Mouse (Mus musculus): ENCODE data around the gene Ghr. TPM values are rescaled to one million over a fixed set of nuclear protein-coding genes. Genes with fewer than 3 reads are reported as not detected.

Gene Ghr
- polyA plus RNA-seq, 1 experiment from 2014 or later = 8.1 TPM

- H3K4me2 ChIP-seq (ENCODE audit: low read depth, low read length, severe bottlenecking) = no peak overlapping the region
- WGBS = 77% methylated on average over 7 of the region's 7 CpGs
- no peak overlapping the region for H3K27ac ChIP-seq (ENCODE audit: low read depth, low read length)
- H3K4me3 ChIP-seq (ENCODE audit: low read depth, low read length) = no peak overlapping the region
- no peaks in the 10 kb centered on the region for H3K36me3 ChIP-seq (ENCODE audit: control insufficient read depth, insufficient read depth, low read length)
- DNase-seq (ENCODE audit: low spot score) (no peak), ATAC-seq (replicated peaks; ENCODE audit: low FRiP score) (no peak)
- H3K9me3 ChIP-seq (ENCODE audit: control insufficient read depth, low read length) = no peaks in the 10 kb centered on the region
- no peak overlapping the region for H3K9ac ChIP-seq (ENCODE audit: low read length)
- H3K27me3 ChIP-seq (ENCODE audit: control insufficient read depth, insufficient read depth, low read length) = no peaks in the 10 kb centered on the region
- H3K4me1 ChIP-seq (replicated peaks; ENCODE audit: control insufficient read depth, insufficient read depth, low read length) = no peaks in the 10 kb centered on the region
Observed at GRCm38 (mm10) chr15:3563929-3564516, 19.3 kb downstream of the Ghr start.

- Histone ChIP-seq H3K9me3 (ENCODE audit: control insufficient read depth, low read length) (no peaks in the 10 kb centered on the region), H3K4me3 (ENCODE audit: low read depth, low read length) (no peak overlapping the region), H3K9ac (ENCODE audit: low read length) (no peak overlapping the region), H3K36me3 (ENCODE audit: control insufficient read depth, insufficient read depth, low read length) (no peaks in the 10 kb centered on the region), H3K4me2 (ENCODE audit: low read depth, low read length, severe bottlenecking) (no peak overlapping the region), H3K4me1 (replicated peaks; ENCODE audit: control insufficient read depth, insufficient read depth, low read length) (no peaks in the 10 kb centered on the region), H3K27ac (ENCODE audit: low read depth, low read length) (no peak overlapping the region), H3K27me3 (ENCODE audit: control insufficient read depth, insufficient read depth, low read length) (no peaks in the 10 kb centered on the region)
- ATAC-seq (replicated peaks; ENCODE audit: low FRiP score) (no peak), DNase-seq (ENCODE audit: low spot score) (no peak)
- 82% methylated on average over 1 of the region's 1 CpGs for WGBS
Observed at GRCm38 (mm10) chr15:3563473-3563872, 19.8 kb downstream of the Ghr start.

GRCm38 (mm10) chr15:3558524-3558923, 24.8 kb downstream of the Ghr start:
- no peak for ATAC-seq (replicated peaks; ENCODE audit: low FRiP score)
- 89% methylated on average over 3 of the region's 3 CpGs for WGBS

GRCm38 (mm10) chr15:3544289-3544688, 39.0 kb downstream of the Ghr start:
- Histone ChIP-seq H3K36me3 (ENCODE audit: control insufficient read depth, insufficient read depth, low read length) (no peaks in the 10 kb centered on the region), H3K27ac (ENCODE audit: low read depth, low read length) (no peak overlapping the region), H3K9me3 (ENCODE audit: control insufficient read depth, low read length) (no peaks in the 10 kb centered on the region), H3K4me1 (replicated peaks; ENCODE audit: control insufficient read depth, insufficient read depth, low read length) (no peaks in the 10 kb centered on the region), H3K4me3 (ENCODE audit: low read depth, low read length) (no peak overlapping the region), H3K4me2 (ENCODE audit: low read depth, low read length, severe bottlenecking) (no peak overlapping the region), H3K9ac (ENCODE audit: low read length) (no peak overlapping the region), H3K27me3 (ENCODE audit: control insufficient read depth, insufficient read depth, low read length) (no peaks in the 10 kb centered on the region)
- WGBS = 79% methylated on average over 2 of the region's 2 CpGs
- ATAC-seq (replicated peaks; ENCODE audit: low FRiP score) = no peak
- no peak for DNase-seq (ENCODE audit: low spot score)

More at GRCm38 (mm10) chr15:3558524-3558923, 24.8 kb downstream of the Ghr start:
- H3K27ac ChIP-seq (ENCODE audit: low read depth, low read length) = no peak overlapping the region
- no peaks in the 10 kb centered on the region for H3K4me1 ChIP-seq (replicated peaks; ENCODE audit: control insufficient read depth, insufficient read depth, low read length)
- H3K36me3 ChIP-seq (ENCODE audit: control insufficient read depth, insufficient read depth, low read length) = no peaks in the 10 kb centered on the region
- H3K4me2 ChIP-seq (ENCODE audit: low read depth, low read length, severe bottlenecking) = no peak overlapping the region
- no peak overlapping the region for H3K9ac ChIP-seq (ENCODE audit: low read length)
- no peaks in the 10 kb centered on the region for H3K9me3 ChIP-seq (ENCODE audit: control insufficient read depth, low read length)
- no peaks in the 10 kb centered on the region for H3K27me3 ChIP-seq (ENCODE audit: control insufficient read depth, insufficient read depth, low read length)
- H3K4me3 ChIP-seq (ENCODE audit: low read depth, low read length) = no peak overlapping the region
- no peak for DNase-seq (ENCODE audit: low spot score)

- Histone ChIP-seq H3K27ac (ENCODE audit: low read depth, low read length) (no peak overlapping the region), H3K36me3 (ENCODE audit: control insufficient read depth, insufficient read depth, low read length) (no peaks in the 10 kb centered on the region), H3K9me3 (ENCODE audit: control insufficient read depth, low read length) (no peaks in the 10 kb centered on the region), H3K9ac (ENCODE audit: low read length) (no peak overlapping the region), H3K4me2 (ENCODE audit: low read depth, low read length, severe bottlenecking) (no peak overlapping the region), H3K27me3 (ENCODE audit: control insufficient read depth, insufficient read depth, low read length) (no peaks in the 10 kb centered on the region), H3K4me3 (ENCODE audit: low read depth, low read length) (no peak overlapping the region), H3K4me1 (replicated peaks; ENCODE audit: control insufficient read depth, insufficient read depth, low read length) (no peaks in the 10 kb centered on the region)
- ATAC-seq (replicated peaks; ENCODE audit: low FRiP score) = no peak
- no peak for DNase-seq (ENCODE audit: low spot score)
- WGBS = 87% methylated on average over 3 of the region's 3 CpGs
Observed at GRCm38 (mm10) chr15:3536309-3536900, 46.9 kb downstream of the Ghr start.

GRCm38 (mm10) chr15:3514027-3514426, 69.3 kb downstream of the Ghr start:
- Histone ChIP-seq H3K27me3 (ENCODE audit: control insufficient read depth, insufficient read depth, low read length) (no peaks in the 10 kb centered on the region), H3K9me3 (ENCODE audit: control insufficient read depth, low read length) (no peaks in the 10 kb centered on the region), H3K9ac (ENCODE audit: low read length) (no peak overlapping the region), H3K27ac (ENCODE audit: low read depth, low read length) (no peak overlapping the region), H3K4me3 (ENCODE audit: low read depth, low read length) (no peak overlapping the region), H3K4me2 (ENCODE audit: low read depth, low read length, severe bottlenecking) (no peak overlapping the region), H3K4me1 (replicated peaks; ENCODE audit: control insufficient read depth, insufficient read depth, low read length) (no peaks in the 10 kb centered on the region), H3K36me3 (ENCODE audit: control insufficient read depth, insufficient read depth, low read length) (no peaks in the 10 kb centered on the region)
- no peak for ATAC-seq (replicated peaks; ENCODE audit: low FRiP score)
- no peak for DNase-seq (ENCODE audit: low spot score)
- 86% methylated on average over 1 of the region's 1 CpGs for WGBS

- Histone ChIP-seq H3K36me3 (ENCODE audit: control insufficient read depth, insufficient read depth, low read length) (no peaks in the 10 kb centered on the region), H3K27ac (ENCODE audit: low read depth, low read length) (no peak overlapping the region), H3K27me3 (ENCODE audit: control insufficient read depth, insufficient read depth, low read length) (no peaks in the 10 kb centered on the region), H3K4me3 (ENCODE audit: low read depth, low read length) (no peak overlapping the region), H3K4me2 (ENCODE audit: low read depth, low read length, severe bottlenecking) (no peak overlapping the region), H3K9me3 (ENCODE audit: control insufficient read depth, low read length) (no peaks in the 10 kb centered on the region), H3K9ac (ENCODE audit: low read length) (no peak overlapping the region), H3K4me1 (replicated peaks; ENCODE audit: control insufficient read depth, insufficient read depth, low read length) (no peaks in the 10 kb centered on the region)
- ATAC-seq (replicated peaks; ENCODE audit: low FRiP score) (no peak), DNase-seq (ENCODE audit: low spot score) (no peak)
- 90% methylated on average over 1 of the region's 1 CpGs for WGBS
Observed at GRCm38 (mm10) chr15:3512380-3512779, 70.9 kb downstream of the Ghr start.

- WGBS = 84% methylated on average over 2 of the region's 2 CpGs
- DNase-seq (ENCODE audit: low spot score) = no peak
- H3K9me3 ChIP-seq (ENCODE audit: control insufficient read depth, low read length) = no peaks in the 10 kb centered on the region
Observed at GRCm38 (mm10) chr15:3511639-3512171, 71.6 kb downstream of the Ghr start.

GRCm38 (mm10) chr15:3509089-3509488, 74.2 kb downstream of the Ghr start:
- WGBS = 57% methylated on average over 3 of the region's 3 CpGs
- no peak overlapping the region for H3K4me2 ChIP-seq (ENCODE audit: low read depth, low read length, severe bottlenecking)
- H3K9ac ChIP-seq (ENCODE audit: low read length) = no peak overlapping the region
- H3K4me3 ChIP-seq (ENCODE audit: low read depth, low read length) = no peak overlapping the region
- H3K4me1 ChIP-seq (replicated peaks; ENCODE audit: control insufficient read depth, insufficient read depth, low read length) = no peaks in the 10 kb centered on the region
- ATAC-seq (replicated peaks; ENCODE audit: low FRiP score) = no peak
- no peak overlapping the region for H3K27ac ChIP-seq (ENCODE audit: low read depth, low read length)
- no peak for DNase-seq (ENCODE audit: low spot score)
- no peaks in the 10 kb centered on the region for H3K9me3 ChIP-seq (ENCODE audit: control insufficient read depth, low read length)
- no peaks in the 10 kb centered on the region for H3K27me3 ChIP-seq (ENCODE audit: control insufficient read depth, insufficient read depth, low read length)
- H3K36me3 ChIP-seq (ENCODE audit: control insufficient read depth, insufficient read depth, low read length) = no peaks in the 10 kb centered on the region

More at GRCm38 (mm10) chr15:3511639-3512171, 71.6 kb downstream of the Ghr start:
- Histone ChIP-seq H3K4me1 (replicated peaks; ENCODE audit: control insufficient read depth, insufficient read depth, low read length) (no peaks in the 10 kb centered on the region), H3K4me3 (ENCODE audit: low read depth, low read length) (no peak overlapping the region), H3K4me2 (ENCODE audit: low read depth, low read length, severe bottlenecking) (no peak overlapping the region), H3K9ac (ENCODE audit: low read length) (no peak overlapping the region), H3K27ac (ENCODE audit: low read depth, low read length) (no peak overlapping the region), H3K27me3 (ENCODE audit: control insufficient read depth, insufficient read depth, low read length) (no peaks in the 10 kb centered on the region), H3K36me3 (ENCODE audit: control insufficient read depth, insufficient read depth, low read length) (no peaks in the 10 kb centered on the region)
- ATAC-seq (replicated peaks; ENCODE audit: low FRiP score) = no peak

Measured in forebrain, embryonic 11.5 days (tissue).